Mouse (Mus musculus) ovary, postnatal 14 days (tissue): ENCODE results near the gene Zmat3.

ENCODE experiments used
- DNase-seq: peaks from one replicate; pipeline ENCODE4 v3.0.0; 2022; ENCODE audit warnings: low spot score

The Zmat3 gene

GRCm38 (mm10) chr3:32365546-32366245, at the start of gene Zmat3:
TSS of gene Zmat3 (minus strand) at chr3:32366014.
- peak; percentile 59 for DNase-seq

DNA sequence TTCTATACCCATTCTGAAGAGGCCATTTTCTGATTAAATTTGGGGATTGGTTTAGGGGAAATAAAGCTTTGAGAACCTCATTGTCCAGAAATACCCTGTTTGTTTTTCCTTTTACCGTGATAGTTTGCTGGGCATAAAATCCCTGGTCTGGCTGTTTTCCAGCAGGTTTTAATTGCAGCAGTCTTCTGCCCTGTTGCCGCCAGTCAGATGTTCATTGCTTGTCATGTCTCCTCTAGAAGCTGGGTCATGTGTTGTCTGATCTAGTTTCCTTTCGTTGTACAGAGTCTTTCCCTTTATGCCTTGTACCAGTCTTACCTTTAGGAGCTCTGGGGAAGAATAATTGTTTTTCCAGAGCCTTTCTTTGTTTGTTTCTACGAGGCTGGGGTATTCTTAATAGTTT, 48.6 kb upstream of the Zmat3 start:
- DNase-seq = no peak

DNA sequence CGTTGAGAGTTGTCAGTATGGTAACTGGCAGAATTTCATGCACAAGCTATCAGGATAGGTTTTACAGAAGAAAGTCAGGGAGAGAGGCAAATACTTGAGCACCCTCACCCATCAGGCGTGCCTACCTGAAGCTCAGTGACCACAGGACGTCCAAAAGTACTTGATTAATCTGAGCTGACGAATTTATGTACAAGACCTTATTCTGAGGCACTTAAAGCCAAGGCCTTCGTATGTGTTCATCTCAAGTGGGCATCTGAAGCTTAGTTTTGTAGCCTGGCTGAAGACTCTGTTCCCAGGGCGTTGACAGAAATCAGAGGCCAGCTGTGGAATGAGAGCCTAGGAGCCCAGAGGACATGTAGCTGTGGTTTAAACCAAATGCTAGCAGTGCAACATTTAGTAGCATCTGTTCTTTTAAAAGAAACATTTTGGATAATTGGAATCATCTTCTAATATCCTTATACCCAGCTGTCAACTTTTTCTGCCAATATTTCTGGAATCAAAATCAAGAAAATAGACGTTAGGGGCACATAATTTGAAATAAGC, 46.8 kb upstream of the Zmat3 start:
- DNase-seq = no peak

GRCm38 (mm10) chr3:32408811-32409273, 43.0 kb upstream of the Zmat3 start:
- no peak for DNase-seq

DNA sequence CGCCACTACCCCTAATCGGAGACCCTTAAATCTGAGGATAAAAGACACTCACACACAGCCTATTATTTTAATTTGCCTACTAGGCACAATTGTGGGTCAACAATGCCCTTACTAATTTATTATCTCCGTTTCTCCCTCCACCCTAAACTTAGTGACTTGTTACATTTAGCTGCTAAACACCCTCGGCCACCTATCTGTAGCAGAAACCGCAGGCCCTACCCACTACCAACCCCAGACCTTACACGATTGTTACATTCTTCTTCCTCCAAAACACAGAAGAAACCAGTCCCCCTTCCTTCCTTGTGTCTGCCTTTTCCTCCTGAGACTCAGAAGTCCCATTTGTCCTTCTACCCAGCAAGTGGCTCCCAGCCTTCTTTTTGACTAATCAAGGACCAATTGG, 41.0 kb upstream of the Zmat3 start:
- no peak for DNase-seq

GRCm38 (mm10) chr3:32405699-32406098, 39.9 kb upstream of the Zmat3 start:
- DNase-seq = no peak

- DNase-seq = no peak
Observed at GRCm38 (mm10) chr3:32402990-32403885, 37.4 kb upstream of the Zmat3 start.

DNA sequence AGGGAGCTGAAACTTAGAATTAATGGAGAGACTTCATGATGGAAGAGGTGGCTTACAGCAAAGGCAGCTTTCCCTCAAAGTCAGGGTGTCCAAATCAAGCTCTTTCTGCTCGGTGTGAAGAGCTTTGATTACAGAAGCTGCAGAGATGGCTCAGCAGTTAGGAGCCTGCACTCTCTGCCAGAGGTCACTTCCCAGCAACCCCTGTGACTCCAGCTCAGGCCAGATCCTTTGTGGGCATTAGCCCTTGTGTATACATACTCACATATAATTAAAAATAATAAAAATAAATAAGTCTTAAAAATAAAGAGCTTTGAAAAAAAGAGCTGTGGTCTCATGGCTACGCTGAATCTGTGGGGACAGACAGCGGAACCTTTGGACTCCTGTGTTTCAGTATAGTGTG, 35.8 kb upstream of the Zmat3 start:
- no peak for DNase-seq

DNA sequence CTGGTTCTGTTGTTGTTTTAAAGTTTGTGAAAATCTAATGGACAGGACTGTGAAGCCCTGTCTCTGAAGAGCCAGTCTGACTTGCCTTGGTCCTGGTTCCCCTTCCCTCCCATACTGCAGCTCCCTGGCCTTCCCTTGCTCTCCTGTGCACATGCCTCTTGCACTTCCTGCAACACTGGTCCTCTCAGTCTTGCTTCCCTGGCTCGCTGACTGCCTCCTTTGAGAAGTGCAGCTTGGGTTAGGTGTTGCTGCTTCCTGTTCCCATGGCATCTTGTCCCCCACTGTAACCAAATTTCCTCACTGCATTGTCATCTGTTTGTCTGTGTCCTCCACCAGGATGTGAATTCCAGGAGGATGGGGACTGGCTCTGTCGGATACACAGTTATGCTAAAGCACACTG, 34.1 kb upstream of the Zmat3 start:
- DNase-seq = no peak

DNA sequence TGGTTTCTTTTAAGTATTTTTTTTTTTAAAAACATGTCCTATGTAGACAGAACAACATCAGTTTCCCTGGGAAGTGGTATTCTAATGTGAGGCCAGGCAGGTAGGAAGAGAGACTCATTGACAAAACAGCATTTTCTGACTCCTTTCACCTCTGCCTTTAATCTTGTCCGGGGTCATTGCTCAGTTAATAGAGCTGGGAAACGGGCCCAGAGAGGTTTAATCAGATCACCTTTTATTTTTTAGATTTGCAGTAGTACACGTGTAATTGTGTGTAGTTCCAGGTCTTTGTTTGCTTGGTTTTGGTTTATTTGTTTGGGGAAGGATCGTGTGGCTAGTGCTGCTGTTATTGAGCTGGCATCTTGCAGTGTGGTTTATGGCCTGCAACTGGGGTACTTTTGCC, 33.6 kb upstream of the Zmat3 start:
- DNase-seq = no peak

DNA sequence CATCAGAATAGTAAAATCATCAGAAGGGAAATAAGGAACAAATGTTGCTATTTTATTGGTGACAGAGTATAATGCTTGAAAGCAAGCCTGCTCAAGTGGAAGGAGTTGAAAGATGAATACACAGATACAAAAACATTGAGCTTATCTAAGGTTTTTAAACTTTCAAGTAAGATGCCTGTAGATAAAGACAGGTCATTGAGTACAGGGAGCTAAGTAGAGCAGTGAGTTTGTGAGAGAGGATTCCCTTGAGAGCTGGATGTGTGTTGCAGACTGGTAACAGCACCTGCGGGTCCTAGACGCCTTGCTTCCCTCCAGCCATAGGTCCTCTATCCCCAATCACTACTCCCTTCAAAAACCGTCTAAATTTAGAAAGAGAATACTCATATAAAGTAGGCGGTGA, 32.8 kb upstream of the Zmat3 start:
- no peak for DNase-seq

- no peak for DNase-seq
Observed at GRCm38 (mm10) chr3:32398175-32398538, 32.3 kb upstream of the Zmat3 start.

- peak; percentile 54 for DNase-seq
Observed at GRCm38 (mm10) chr3:32397461-32398174, 31.8 kb upstream of the Zmat3 start, which contains the start of gene Pik3ca. TSS of gene Pik3ca (plus strand) at chr3:32397671.

- peak; percentile 92 for DNase-seq
Observed at GRCm38 (mm10) chr3:32396794-32397460, 31.1 kb upstream of the Zmat3 start.

DNA sequence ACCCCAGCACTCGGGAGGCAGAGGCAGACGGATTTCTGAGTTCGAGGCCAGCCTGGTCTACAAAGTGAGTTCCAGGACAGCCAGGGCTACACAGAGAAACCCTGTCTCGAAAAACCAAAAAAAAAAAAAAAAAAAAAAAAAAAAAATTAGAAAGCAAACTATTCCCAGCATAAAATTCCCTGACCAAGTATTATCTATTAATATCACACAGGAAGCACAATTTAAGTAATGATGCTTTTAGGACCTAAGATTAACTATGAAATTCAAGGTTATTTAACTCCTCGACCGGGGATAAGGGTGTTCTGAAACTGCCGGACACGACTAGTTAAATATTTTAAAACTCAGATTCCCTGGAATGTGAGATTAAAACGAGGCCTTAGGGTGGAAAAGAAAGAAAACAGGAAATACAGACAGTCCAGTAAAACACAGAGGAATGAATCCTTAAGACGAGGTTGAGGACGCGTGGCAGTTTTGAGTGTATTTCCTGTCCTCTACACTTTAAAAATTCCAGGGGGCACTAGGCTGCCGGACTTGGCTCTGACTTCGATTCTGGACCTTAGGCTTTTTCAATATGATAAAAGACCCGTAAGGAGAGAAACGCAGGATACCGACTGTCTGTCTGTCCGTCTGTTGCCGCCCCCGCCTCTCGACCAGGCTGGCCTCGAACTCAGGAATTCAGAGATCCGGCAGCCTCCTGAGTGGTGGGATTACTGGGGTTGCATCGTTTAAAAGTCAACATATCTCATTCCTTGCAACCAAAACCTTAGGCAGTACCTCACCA, 30.1 kb upstream of the Zmat3 start:
- peak; percentile 20 for DNase-seq

DNA sequence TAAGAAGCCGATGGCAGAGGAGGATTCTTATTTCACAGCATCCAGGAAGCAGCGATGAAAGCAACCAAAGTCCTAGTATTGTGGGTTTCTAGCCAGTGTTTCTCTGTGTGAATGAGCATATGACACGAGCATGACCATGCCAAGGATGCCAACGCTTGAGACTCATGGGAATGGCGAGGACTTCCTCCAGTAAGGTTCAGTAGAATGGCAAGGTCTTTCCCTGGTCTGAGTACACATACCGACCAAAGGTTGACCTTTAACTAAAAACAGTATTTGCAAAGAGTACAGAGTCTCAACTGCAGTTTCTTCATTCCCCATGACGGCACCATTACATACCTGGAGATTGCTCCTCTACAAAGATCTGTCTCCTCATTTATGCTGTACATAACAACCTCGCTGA, 28.2 kb upstream of the Zmat3 start:
- DNase-seq = no peak

GRCm38 (mm10) chr3:32392841-32393240, 27.0 kb upstream of the Zmat3 start:
- no peak for DNase-seq

- DNase-seq = no peak
Observed at GRCm38 (mm10) chr3:32381556-32381955, 15.7 kb upstream of the Zmat3 start.

DNA sequence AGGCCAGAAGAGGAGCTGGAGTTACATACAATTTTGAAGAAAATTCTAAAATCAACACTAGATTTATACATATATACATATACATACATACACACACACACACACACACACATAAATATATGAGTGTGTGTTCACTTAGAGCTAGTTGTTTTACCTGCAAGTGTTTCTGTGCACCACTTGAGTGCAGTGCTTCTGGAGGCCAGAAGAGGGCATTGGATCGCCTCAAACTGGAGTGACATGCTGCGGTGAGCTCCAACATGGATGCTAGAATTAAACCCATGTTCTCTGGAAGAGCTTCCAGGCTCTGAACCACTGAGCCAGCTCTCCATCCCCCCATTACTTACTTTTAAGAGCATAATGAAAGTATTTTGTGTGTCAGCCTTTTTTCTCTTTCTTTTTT, 14.1 kb upstream of the Zmat3 start:
- no peak for DNase-seq

GRCm38 (mm10) chr3:32373236-32373635, 7.4 kb upstream of the Zmat3 start:
- DNase-seq = no peak

DNA sequence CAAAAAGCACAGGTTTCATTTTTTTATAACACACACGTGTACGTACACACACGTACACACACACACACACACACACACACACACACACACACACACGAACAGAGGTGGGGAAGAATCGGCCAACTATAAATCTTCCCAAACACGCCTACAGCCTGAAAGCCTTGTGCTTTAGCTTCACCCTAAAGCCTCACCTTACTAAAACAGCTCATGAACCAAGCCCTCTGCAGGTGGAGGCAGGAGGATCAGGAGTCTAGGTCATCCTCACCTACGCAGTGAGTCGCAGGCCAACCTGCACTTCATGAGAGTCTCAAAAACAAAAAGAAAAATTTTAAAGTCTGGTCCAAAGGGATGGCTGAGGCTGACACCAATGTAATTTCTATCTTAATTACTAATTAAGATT, 6.7 kb upstream of the Zmat3 start:
- no peak for DNase-seq
